Mouse (Mus musculus) adrenal gland, adult (tissue): ENCODE results near the gene Cnn3.

ENCODE experiments used
- DNase-seq, 2 experiments: peaks; one replicate each; pipeline ENCODE4 v3.0.0; 2022 to 2023; ENCODE audit warnings: low spot score in 1 of 2; ENCODE audit not compliant: inconsistent age in 2 of 2

Cnn3 gene

DNA sequence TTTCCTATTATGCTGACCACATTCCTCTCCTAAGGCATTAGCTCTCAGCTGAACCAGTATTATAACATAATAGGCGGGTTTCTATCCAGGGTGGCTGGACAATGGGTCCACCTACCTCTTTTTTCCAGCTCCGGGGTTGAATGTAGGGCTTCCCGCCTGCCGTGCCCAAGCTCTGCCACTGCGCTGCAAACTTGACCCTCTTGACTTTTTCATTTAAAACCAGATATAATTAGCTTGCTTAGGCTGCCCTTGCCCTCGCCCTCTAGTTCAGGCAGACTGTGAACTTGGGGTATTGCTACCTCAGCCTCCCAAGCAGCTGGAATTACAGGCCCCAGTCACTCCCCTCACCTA is 8.1 kb upstream of the Cnn3 start:
- no peak for DNase-seq

DNA sequence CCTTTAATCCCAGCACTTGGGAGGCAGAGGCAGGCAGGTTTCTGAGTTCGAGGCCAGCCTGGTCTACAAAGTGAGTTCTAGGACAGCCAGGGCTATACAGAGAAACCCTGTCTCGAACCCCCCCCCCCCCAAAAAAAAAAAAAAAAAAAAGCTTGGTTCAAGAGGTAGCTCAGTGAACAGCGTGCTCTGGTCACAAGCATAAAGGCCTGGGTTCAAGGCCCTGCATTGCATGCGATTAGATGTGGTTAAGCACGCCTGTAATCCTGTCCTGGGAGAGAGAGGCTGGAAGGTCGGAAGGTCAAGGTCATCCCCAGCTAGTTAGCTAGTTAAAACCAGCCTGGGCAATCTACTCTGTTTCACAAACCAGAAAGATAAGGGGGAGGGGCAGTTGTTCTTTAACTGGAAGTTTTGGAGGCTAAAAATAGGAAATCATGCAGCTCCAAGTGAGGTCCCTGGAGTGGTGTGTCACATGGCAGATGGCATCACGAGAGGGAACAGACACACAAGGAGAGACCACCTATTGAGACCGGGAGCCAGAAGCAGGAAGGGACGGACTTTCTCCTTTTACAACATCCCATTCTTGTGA is 7.4 kb upstream of the Cnn3 start:
- no peak for DNase-seq

DNA sequence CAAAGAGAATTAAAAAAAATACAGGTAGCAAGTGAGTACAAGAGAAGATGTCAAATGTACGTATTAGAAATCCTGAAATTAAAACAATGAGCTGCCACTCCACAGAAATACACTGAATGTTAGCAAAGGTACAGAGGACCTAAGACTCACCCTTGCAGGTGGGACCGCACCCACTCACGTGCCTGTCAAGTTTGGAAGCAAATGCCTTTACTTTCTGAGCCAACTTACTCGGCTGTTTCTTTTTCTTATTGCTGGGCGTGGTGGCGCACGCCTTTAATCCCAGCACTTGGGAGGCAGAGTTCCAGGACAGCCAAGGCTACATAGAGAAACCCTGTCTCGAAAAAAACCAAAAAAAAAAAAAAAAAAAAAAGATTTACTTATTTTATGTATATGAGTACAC is 3.9 kb upstream of the Cnn3 start:
- DNase-seq = no peak

DNA sequence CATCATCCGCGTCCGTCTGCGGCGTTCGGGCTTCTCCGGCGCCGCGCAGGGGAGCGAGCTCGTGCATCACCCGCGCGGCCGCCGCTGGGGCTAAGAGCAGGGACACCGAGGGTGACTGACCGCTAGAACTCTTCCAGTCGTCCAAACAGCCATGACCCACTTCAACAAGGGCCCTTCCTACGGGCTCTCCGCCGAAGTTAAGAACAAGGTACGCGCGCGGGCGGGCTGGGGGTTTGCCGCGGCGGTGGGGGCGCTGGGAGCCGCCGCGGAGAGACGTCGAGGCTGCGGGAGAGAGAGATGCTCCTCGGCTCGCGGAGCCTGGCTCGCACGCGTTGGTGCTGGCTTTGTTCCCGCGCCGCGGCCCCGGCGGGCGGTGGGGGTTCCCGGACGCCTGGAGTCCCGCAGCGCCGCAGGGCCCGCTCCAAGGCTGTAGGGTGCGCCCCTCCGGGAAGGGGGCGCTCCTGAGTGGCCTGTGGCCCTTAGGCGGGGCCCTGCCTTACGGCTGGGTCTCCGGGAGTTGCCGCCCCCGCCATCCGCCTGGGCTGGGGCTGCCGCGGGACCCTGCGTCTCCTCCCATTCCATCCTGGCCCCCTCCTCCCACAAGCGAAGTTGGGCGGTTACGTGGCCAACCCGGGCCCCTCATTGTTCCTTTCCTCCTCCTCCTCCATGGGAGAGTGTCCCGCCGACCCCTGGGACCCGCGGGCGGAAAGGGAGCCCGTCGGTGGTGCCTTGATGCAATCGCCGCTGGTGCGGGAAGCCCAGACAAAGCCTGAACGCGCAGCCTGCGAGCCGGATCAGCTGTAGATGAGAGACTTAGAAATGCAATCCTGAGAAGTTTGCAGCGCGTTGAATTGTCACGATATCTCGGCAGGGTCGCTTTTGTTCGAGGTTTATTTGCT is 573 bp downstream of the Cnn3 start:
- DNase-seq = peak; percentile 89 to 94

DNA sequence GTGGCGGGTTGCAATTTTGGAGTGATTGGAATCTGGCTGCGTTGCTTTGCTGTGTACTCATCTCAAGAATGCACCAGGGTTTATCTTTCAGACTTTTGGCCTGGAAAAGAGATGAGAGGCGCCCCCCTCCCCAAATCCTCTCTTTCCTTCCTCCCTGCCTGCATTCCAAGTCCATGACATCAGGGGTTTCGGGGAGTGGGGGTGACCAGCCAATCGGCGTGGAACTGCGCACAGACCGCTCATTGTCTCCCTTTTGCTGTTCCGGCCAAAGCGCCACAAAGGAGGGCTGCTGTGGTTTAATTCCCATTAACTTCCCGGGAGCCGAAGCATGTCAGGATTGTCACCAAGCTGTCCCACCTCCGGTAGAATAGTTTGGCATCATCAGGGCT is 1.2 kb downstream of the Cnn3 start:
- peak; percentile 80 to 90 for DNase-seq

DNA sequence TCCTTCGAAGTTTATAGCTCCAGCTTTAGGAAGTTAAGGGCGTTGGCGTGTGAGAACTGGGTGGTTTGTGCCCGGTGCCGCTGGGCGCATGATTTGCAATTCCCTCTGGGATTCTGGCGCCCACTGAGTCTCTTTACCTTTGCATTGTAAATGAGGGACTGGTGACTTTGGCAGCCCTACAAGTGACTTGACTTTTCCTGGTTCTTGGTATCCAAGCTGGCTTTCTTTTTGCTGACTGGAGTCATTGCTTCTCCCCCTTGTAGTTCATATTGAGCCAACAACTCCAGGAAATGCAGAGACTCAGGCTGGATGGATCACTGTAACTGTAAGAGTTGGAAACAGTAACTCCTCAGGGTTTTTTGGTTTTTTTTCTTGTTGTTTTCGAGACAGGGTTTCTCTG is 1.9 kb downstream of the Cnn3 start:
- DNase-seq = peak; percentile 38 to 79

DNA sequence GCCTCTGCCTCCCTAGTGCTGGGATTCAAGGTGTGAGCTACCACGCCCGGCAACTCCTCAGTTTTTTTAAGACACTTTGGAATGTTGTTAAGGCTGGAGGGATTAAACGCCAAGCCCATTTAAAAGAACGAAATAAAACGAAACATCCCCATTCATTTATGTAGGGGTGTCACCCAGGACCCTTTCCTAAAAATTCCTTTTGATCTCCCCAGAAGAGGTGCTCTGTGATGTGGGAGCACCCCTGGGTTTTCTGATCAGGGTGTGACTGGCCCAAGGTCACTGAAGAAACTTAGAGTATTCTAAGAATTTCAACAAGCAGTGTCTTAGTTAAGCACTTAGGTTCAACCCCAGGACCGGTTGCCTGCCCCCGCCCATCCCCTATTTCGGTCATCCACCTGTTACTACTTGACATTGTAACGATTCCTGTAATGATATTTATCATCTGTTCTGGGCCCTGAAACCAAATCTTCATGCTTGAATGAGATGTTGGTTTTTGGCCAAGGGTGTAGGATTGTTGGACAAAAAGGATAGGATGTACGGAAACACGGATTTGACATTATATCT is 2.5 kb downstream of the Cnn3 start:
- DNase-seq = peak in 1 of 2 experiments; percentile 40

DNA sequence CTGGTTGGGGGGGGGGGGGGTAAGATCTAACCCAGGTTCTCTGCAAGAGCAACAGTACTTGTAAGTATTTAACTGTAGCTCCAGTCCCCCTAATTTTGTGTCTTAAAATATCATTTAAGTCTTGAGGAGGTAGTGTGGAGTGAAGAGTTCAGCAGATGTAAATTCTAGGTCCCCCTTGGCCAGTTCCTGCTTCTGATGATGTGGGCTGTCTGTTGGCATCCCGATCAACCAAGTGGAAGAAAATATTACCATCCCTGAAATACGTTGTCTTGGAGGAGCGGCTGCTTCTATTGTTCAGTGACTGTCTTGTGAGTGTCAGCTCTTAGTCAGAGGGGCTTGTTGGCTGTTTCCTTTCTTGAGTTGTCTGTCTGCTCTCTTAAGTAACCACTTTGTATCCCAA is 3.2 kb downstream of the Cnn3 start:
- DNase-seq = peak in 1 of 2 experiments; percentile 18

DNA sequence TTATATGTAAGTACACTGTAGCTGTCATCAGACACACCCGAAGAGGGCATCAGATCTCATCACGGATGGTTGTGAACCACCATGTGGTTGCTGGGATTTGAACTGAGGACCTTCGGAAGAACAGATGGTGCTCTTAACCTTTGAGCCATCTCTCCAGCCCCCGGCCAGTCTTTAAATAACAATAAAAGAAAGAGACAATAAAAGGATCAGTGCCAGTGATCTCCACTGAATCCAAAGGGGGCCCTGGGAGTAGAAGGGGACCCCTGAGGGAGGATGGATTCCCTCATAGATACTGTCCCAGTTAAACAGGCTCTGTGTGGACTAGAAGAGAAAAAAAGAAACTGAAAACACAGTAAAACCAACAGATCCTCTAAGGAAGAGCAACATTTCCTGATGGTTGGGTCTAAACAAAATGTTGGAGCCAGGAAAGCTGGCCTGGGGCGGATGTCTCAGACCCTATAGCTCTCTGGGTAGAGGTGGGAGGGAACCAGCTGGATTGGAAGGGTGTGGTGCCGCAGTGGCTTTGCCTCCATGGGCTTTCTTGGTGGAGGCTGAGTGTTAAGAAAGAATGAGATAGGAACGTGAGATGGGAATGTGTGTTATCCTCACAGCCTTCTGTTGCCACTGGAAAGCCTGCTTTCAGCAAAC is 4.1 kb downstream of the Cnn3 start:
- DNase-seq = peak in 1 of 2 experiments; percentile 27

DNA sequence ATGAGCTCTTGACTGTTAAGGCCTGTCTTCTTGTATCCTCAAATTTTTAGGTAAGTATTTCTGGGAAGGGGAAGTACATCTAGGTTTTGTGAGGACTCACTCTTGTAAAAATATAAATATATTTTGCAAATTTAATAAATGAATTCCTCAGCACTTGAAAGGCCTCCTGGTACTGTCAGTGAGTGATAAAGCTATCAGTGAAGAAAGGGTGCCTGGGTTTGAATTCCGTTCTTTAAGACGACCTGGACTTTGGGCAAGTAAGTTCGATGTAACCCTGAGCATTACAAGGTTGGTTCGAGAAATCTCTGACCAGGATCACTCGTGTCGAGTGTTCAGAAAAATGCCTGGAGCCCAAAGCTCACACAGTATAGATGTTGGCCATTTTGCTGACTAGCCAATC is 7.1 kb downstream of the Cnn3 start:
- no peak for DNase-seq

DNA sequence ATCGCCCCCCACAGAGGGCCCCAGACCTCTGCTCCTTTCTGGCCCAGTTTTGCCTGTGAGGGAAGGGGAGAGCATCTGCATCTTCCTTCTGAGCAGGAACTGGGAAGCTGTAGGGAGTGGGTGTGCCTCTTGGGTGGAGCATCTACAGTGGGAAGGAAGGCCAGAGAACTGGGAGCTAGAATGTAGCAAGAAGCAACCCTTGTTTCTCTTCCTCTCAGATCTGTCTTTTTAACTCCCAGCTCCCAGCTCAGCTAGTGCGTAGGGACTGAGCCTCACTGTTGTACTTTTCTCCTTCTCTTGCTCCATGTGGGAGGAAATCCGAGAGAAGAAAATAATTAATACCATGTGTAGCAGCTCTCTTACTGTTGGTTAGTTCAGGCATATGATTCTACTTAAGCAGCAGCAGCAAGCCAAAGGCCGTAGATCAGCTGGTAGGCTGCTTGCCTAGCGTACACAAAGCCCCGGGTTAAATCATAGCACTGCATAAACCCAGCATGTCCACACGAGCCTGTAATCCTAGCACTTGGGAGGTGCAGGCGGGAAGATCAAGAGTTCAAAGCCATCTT is 7.8 kb downstream of the Cnn3 start:
- peak in 1 of 2 experiments; percentile 29 for DNase-seq

DNA sequence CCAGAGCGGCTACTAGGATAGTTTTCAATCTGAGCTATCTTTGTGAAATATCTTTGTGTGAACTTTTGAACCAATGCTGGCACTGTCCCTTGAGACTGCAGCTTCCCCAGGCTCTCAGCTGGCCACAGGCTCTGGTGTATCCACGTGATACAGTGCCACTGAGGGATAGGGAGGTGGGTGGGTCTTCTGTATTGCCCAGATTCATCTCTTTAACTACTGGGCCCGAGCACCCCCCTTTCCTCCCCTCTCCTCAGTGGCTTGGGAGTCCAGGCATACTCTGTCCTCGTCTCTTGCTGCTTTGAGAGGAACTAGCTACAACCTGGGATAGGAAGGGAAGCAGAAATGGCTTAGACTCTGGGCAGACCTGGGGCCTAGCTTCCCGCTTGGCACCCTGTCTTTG is 9.0 kb downstream of the Cnn3 start:
- DNase-seq = peak in 1 of 2 experiments; percentile 35

DNA sequence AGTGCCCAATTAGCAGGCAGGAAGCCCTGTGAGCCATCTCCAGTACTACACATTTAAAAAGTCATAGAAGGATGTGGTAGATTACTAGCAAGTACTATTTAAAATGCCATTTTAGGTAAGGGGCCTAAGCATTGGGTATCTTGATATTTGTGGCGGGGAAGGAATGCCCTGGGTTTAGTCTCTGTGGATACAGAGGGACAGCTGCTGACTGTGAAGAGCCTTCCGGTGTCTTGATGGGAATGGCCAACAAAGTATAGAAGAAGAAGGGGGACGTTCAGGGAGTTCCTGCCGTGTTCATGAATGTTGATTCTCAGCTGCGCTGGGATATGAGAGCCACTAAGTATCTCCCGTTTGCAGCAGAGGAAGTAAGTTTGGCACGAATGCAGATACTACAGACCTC is 10.8 kb downstream of the Cnn3 start:
- peak in 1 of 2 experiments; percentile 16 for DNase-seq

DNA sequence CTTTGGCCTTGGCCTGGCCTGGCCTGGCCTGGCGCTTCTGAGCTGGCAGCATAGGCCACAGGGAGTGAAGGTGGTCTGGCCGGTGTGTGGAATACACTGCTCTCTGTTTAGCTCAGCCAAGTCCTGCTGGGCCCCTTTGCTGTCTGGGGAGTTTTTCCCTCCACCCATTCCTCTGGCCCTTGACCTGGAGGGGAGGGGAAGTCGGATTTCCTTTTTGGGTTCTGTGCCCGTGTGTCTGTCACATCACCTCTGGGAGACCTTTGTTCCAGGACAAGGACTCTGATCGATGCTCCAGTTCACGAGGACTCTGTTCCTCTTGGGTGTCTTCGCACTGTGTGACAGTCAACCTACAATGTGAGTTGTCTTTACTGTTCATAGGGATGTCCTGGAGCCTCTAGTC is 11.7 kb downstream of the Cnn3 start:
- DNase-seq = peak in 1 of 2 experiments; percentile 66

DNA sequence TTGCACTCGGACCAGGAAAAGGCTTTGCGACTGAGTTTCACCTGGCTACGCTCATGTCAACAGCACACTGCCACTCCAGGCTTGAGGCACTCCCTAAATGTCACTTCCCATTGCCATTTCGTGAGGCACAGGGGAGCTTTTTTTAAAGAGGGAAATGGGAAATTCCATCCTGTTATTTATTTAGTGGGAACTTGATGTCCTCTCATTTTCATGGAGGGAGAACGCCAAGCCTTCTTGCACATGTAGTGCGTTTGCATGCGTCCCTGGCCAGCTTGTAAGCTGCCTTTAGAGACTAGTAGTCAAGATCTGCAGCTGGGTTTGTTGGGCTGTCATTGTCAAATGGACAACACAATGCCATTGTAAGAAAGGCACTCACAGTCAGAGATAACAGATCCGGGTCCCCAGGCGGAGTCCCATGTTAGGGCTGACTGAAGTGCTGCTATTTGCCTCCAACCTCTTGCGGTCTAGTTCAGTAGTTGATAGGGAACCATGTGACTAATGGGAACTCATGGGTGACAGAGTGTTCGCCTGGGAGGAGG is 13.4 kb downstream of the Cnn3 start:
- no peak for DNase-seq

DNA sequence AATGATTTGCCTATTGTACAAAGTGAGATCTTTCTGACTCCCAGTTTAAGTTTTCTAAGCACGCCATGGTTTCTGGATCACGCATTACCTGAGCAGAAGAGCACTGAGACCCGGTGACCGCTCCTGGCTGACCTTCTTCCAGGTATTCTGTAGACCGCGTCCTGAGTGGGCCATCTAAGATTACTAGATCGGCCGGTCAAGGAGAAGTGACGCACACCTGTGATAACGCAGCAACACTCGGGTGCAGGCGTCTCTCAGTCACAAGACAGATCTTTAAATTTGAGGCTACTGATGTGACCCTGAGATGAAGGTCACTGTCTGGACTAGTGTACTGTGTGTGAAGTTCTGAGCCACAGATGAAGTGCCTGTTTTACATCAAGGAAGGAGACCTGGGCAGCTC is 15.2 kb downstream of the Cnn3 start:
- peak; percentile 70 to 77 for DNase-seq

DNA sequence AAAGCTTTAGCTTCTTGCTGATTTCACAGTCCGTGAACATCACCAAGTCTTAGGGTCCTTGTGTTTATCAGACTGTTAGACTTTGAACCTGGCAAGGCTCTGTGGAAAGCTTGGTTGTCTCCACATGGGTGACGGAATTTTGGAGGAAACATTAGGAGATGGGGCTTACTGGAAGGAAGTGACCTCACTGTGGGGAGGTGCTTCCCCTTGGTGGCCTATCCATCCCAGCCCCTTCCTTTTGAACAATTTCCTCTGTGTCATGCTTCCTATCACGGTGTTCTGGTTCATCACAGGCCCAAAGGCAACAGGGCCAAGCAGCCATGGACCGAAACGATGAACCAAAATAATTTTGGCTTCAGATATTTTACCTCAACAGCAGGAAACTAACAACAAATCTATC is 16.0 kb downstream of the Cnn3 start:
- DNase-seq = peak in 1 of 2 experiments; percentile 52

DNA sequence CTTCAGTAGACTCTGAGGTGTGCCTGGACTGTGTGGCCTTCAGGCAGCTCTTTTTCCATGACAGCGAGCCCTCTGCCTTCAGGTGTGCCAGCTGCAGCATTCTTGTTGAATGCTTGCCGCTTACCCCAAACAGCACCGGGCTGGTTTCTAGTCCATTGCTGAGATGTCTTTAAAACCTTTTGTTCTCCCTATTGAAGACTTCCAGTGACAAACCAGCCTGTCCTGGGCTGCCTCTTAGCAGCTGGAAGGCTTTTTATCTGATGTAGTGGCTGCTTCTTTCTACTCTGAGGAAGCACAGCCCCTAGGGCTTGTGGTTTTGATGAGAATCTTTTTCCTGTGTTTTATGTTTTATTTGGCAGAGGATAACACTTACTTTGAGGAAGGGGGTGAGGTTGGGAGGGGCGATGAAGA is 17.6 kb downstream of the Cnn3 start:
- DNase-seq = peak in 1 of 2 experiments; percentile 72

DNA sequence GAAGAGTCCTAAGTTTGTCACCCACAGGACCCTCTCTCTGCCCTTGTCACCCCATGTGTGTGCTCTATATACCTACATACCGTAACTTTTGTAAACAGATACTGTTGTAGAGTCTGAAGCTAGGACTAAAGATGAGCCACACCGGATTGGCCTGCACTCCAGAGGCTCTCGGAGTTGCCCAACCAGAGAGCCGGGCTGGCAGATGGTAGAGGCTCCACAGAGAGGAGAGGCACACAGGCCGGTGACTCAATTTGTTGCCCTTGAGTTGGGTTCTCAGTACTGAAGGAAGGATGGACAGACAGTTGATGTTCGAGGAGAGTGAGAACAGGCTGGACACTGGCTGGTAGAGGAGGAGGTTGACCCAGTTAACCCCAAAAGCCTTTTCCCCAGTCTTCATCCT is 18.1 kb downstream of the Cnn3 start:
- peak; percentile 75 to 85 for DNase-seq

DNA sequence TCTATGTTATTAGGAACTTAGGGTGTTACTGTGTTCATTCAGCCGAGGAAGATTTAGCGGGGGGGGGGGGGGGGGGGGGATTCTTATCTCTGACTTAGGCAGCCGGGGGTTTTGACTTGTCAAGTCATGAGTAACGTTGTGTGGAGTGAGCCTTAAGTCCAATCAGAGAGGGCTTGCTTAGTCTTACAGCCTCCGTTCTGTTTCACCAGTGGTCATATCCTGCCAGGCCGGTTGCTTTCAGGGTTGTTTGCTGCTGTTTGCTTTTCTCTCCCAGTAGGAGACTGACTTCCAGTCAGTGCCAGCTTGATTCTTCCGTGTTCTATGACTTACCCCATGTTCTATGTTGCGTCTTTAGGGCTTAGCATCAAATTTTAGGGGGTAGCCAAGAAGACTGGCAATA is 20.2 kb downstream of the Cnn3 start:
- DNase-seq = peak in 1 of 2 experiments; percentile 21

DNA sequence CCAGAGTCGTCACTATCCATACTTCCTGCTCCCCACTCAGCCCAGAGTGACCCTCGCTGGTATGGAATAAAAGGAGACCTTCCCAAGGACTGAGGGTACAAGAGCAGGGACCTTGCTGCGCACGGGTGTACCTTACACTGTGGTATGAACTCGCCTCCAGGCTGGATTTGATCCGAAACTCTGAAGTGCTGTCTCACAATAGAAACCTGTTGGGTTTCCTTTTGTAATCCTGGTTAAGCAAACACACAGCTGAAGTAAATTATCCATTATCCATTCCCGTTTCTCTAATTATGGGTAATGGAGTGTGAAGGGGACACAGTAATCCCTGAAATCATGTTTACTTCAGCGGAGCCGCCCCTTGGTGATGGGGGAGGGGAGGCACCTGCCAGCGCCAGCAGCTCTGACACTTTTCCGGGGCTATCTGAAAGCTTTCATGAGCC is 21.8 kb downstream of the Cnn3 start:
- no peak for DNase-seq
